Mouse (Mus musculus) layer of hippocampus, postnatal 10 days (tissue): ENCODE data around the gene Slc22a23. TPM values are rescaled to one million over a fixed set of nuclear protein-coding genes. Genes with fewer than 3 reads are reported as not detected.

Experiments
- DNase-seq, 2 experiments: peaks; one replicate each; pipeline ENCODE4 v3.0.0; 2021; ENCODE audit warnings: low spot score in 2 of 2
- total RNA-seq, 2 experiments: library from RNA; stranded (reverse); gene quantifications; 2 replicates each; pipeline ENCODE4 v1.2.3; 2021

Gene Slc22a23
- total RNA-seq, 2 experiments from 2014 or later, result 51.4 to 51.8 TPM

DNA sequence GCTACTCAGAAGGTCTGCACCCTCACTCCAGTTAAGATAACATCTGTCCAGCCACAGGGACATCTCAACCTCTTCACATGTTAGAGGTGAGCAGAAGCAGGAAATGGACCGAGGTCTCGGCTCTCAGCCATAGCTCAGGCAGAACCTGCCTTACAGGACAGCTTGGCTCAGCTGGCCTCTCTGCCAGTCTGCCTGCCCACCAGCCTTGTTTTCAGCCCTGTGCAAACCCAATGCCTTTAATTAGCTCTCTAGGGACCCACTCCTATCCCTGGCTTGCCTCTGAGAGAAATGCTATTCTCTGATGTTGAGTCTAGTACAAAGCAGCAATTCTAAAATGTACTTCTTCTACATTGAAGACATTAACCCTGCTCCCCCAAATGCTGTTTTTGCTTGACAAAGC is 73.3 kb downstream of the Slc22a23 start:
- peak in 1 of 2 experiments; percentile 39 for DNase-seq

DNA sequence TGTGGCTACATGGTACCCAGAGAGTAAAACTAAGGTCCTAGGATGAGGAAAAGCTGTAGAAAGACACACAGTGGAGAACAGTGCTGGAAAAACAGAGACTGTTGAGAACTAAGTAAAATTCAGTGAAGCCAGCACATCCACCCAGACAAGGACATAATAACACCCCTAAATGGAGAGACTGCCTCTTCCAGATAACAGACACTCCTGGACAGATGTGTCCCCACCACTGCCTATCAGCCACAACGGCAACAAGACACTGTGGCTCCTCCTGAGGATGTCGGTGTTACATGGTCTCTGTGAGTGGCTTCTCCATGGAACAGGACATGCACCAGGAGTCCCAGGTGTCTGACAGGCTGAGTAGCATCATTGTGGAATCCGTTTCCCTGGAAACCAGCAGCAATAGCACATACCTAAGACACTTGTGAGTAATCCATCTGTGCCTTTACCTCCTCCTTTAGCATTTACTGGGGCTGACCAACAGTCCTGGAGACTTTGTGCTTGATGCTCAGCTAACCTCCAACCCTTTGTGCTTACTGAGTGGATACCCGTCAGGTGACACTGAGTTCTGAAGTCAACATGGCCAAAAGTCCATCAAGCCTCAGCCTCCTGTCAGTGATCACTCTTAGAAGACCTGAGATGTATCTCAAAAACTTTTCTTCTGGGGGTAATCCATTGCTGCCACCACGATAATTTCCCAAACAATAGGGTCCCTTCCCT is 73.9 kb downstream of the Slc22a23 start:
- no peak for DNase-seq

DNA sequence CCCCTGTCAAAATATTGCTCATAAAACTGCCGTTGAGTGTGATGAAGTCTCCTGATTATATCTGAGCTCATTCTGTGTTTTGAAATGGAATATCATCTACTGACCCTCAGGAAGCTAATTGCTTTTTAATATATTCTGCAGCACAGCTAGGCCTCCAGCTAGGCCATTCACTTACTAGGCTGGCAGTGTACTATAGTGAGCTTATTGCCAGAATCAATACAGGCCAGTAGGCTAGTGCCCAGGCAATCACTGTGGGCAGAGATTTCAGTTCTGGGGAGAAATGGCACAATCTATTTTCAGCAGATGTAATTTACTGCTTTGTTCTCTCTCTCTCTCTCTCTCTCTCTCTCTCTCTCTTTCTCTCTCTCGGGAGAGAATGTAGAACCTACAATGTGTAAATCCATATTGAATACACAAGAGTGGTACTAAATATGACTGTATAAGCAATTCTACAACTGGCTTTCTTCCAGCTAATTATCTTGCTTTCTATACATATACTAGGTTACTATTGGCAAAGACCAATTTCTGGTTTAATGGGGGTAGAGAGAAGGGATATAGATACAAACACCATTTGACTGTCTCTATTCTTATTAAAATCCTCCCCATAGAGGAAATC is 75.5 kb downstream of the Slc22a23 start:
- no peak for DNase-seq

DNA sequence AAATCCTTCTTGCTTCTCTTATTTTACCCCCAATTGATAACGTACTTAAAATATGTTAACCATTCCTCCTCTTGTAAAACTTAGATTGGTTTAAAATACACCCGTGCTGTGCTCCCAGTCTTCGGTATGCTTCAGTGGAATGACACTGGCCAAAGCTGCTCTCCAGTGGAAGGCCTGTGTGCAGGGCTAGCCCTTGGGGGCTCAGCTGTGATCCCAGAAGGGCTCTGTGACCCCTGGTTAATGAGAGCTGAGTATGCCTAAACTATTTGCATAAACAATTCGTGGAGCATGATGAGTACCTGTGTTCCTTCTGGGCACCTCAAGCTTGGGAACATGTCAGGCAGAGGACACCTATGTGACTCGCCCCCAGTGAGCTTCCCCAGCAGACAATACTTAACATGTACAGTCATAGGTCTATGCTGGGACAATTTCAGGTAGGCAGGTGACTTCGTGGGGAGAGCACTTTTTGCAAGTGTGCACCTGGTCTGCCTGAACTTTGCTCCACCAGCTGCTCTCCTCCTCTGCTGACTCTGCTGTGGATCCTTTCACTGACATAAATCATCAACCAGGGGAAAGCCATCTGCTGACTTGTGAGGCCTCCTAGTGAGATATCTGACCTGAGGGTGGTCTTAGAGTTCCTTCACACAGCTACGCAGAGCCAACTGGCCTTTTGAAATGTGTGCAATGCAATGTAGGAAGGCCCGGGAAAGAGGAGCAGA is 77.9 kb downstream of the Slc22a23 start:
- no peak for DNase-seq

DNA sequence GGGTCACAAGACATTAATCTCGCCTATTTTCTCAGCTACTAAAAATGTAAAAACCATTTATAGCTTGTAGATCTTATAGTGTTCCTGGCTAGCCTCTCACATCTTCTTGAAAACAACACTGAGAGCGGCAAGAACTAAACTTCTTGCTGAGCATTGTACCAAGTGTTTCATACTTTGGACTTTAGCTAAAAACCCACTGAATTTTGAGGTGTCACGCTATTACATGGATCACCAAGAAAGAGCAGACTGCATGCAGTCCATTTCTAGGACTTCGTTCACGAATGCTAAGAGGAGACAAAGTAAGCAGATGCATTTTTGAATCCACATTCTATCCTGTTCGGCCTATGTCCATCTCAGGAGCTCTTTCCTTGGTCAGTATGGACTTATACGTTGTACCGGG is 78.9 kb downstream of the Slc22a23 start:
- DNase-seq, result no peak

DNA sequence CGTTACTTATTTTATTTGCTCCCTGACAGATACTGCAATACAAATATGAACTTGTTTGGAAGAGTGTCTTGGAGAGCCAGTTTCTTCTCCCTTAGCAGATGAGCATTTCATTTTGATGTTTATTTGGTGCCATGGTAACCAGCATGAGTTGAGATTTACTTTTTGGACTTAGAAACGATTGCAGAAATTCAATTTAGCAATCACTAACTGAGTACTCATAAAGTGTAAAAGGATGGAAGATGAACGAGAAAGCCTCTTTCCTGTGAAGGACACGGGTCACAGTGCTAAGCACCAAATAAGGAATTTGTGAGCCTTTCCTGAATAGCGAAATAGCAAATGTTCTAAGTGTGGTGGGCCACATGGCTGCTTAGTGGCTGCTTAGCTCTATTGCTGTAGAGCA is 79.4 kb downstream of the Slc22a23 start:
- no peak for DNase-seq

DNA sequence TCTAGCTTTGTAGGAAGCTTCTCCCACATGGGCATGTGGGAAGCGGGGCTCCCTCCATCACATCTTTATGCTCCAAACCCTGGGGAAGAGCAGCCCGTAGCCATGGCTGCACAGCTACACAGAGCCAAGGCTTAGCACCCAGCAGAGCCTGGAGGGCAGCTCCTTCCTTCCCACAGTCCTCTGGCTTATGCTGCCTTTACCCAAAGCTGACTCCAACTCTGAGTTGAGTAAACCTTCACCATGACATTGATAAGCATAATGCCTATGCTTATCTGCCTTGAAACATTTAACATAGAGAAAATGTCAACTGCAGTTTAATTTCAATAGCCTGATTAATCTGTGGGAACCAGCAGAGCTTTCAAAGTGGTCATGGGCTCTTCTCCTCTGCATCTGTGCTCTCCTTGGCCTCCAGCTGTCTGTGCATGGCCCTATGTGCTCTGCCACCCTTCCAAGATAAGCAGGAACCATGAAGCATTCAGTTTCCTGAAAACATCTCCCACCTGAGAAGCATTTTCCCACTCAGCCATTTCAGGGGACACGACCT is 79.9 kb downstream of the Slc22a23 start:
- DNase-seq, result no peak

DNA sequence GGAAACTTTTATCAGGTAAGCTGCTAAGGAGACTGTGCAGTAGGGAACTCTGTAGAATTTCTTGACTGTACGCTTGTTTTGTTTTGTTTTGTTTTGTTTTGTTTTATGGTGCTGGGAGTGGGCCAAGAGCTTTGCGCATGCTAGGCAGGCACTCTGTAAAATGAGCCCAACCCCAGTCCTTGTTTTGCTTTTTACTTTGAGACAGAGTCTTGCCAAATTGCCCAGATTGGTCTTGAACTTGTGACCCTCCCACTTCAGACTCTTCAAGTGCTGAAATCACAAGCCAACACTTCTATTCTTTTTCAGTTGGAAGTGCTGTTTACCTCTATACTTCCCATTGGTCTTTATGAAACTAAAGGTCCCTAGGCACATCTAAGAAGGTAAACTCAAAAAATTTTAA is 80.5 kb downstream of the Slc22a23 start:
- no peak for DNase-seq

DNA sequence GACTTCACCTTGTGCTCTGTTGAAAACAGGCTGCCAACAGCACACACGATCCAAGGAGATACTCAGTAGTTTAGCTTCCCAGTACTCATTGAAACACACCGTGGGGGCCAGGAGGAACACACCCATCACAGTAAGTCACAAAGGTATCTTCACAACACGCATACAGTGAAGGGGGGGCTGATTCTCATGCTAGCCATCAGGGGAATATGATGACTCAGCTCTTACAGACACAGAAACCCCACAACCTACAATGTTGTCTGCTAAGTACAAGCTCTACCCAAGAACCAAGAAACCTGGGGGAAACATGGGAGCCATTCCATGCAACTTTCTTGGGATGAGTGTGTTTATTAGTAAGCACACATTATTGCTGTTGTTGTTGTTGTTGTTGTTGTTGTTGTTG is 86.2 kb downstream of the Slc22a23 start:
- DNase-seq, result no peak

DNA sequence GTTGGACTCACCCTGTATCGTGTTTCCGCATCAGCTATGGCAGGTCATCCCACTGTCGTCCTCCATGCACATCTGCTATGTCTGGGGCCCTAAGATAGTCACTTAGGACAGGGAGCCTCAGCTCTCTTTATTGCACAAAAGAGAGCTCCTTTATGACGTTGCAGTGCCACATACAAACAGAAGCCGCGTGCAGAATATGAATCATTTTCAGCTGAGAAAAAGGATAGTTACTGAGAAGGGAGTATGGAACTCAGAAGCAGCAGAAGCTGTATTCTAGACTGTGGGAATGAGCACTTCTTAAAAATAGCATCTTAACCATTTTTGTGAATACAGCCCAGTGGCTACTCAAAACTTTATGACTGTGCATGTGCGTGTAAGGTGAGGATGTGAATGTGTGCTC is 87.8 kb downstream of the Slc22a23 start:
- DNase-seq, result no peak

DNA sequence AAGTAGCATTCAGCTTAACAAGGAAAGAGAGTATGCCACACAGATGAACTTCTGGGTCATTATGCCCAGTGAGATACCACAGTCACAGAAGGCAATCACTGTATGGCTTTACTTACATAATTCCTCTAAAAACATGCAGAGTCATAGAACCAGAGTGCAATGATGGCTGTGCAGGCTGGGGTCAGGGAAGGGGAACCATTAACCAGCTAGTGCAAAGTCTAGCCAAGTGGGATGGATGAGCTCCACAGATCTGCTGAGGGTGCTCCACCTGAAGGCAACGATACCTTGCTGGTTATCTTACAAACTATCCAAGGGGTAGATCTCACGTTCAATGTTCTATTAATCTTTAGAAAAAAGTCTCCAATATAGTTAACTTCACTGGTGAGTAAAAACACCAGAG is 88.3 kb downstream of the Slc22a23 start:
- DNase-seq, result no peak

DNA sequence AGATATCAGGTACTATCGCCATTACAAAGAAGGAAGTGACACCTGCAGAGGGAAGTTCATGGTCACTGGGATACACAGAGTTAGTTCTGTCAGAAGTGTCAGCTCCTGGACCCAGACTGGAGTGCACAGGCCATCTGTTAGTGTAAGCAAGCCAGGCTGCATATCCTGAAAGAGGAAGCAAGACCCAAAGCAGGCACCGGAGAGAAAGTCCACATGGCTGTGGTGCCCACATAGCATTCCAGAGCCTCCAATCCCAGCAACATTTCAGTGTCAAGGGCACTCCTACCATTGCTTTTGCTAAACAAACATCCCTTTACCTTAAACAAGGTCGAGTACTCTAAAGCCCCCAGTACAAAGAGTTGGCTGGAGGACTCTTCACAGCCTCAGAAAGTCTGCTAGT is 89.7 kb downstream of the Slc22a23 start:
- DNase-seq, result no peak

DNA sequence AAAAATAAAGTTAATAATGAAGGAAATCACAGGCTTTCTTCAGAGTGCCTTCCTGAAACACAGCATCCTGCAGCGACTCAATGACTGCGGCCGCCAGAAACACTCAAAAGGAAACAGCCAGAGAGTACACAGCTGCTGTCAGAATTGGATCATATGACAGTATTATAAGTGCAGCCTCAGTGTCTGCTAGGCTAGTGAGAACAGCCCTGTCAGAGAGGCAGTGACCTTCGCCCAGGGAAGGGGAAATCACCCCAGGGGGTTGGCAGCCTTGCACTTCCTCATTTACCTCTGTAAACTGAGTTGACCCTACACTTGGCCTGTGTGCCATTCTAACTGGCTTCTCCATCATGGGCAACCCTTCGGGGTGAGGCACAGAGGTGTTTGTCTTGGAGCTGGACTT is 90.3 kb downstream of the Slc22a23 start:
- DNase-seq, result no peak

DNA sequence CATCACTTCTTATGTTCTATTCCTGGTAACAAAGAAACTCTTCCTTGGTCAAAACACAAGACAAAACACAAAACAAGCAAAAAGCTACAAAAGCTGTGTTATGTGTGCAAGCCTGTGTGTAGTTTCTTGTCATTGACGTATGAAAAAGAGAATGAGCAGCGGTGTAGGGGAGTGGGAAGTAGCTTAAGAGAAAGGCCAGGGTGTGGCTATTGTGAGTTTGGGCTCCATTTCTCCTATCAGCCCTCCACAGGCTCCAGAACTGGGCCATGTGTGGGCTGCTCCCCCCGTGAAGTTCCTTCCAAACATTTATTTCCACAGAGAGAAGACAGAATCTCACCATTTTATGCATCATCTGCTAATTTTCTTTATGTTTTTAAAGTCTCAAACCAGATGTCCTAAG is 91.2 kb downstream of the Slc22a23 start:
- DNase-seq, result no peak

DNA sequence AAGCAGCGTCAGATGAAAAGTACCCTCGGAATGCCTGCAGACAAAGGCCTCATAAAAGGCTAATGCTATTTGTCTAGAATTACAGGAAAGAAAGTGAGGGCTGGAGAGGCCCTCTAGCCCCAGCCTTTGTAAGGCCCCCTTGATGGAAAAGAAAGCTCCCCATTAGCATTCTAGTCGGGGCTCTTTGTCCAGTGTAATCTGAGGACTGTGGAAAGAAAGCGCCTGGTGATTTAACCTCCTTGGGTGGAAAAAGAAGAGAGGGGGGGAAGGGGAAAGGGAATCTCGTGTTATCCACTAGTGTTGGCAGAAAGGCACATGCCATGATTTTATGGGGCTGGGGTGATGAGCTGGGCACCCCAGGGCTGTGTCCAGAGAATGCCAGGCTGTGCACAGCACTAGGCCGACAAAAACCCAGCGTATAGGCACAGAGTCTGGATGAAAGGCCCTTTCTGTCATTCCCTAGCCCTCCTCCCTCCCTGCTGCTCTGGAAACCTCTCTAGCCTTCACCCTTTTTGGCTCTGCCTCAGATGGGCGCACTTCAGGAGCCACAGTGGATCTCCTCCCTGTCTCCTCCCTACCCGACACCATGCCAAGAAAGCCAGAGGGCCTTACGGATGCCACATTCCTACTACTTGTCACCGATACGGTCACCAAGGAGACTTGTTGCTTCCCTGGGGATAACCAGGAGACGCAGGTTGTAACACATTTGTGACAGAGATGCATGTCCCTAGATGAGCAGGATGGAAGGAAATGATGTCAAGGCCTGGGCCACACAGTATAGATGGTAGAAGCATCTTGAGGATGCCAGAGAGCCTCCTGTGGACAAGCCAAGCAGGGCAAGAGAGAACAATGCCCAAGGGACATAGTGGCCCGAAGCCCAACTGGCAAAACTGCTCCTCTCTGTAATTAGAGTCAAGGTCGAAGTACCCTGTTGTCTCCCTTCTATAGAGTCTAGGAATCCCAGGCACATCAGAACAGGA is 95.8 kb downstream of the Slc22a23 start:
- DNase-seq, result peak; percentile 35 to 60

DNA sequence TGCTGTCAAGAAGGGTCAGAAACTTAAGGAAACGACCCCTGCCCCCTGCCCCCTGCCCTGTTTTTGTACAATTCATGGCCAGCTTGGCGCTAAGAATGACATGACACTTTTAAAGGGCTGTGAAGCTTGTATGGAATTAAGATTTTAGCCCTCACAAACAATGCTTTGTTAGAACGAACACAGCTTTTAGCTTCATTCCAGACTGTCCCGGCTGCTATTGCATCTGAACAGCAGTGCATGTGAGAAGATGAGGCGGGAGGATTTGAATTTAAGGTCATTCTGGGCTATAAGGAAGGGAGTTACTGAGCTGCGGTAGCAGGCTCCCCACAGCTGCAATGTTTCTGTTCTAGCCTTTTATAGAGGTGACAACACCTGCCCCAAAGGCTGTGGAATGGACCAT is 96.9 kb downstream of the Slc22a23 start:
- no peak for DNase-seq

DNA sequence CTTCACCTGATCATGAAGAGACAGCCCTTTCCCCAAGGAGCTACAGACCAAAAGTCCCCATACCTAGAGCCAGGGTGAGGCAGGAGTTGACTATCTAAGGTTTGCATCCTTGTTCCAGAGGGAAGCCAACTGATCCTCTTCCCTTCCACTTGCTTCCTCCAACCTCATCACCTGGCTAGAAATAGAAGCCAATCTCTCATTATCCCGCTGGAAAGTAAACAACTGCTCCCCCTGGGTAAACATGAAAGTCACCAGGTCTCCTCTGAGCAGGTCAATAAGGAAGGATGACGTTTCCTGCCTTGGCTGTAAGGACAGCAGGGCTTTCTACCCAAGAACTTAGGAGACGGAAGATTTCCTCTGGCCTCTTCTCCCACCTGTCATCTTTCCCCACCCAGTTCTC is 98.2 kb downstream of the Slc22a23 start:
- DNase-seq, result no peak

DNA sequence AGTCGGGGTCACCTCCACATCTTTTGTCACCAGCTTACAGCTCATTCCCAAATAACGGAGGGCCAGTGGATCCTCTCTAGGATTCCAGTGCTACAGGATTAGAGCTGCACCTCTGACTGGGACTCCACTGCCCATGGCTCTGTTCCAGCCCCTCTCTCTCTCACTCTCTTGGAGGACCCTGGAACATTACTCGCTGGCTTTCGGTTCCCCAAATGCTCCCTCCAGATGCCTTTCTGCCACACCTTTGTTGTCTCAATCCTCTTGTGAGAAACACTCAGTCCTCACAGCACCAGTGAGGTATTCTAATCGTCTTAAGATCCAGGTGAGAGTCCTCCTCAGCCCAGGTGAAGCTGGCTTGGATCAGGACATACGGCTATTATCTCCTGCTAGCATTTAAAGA is 99.8 kb downstream of the Slc22a23 start:
- no peak for DNase-seq

DNA sequence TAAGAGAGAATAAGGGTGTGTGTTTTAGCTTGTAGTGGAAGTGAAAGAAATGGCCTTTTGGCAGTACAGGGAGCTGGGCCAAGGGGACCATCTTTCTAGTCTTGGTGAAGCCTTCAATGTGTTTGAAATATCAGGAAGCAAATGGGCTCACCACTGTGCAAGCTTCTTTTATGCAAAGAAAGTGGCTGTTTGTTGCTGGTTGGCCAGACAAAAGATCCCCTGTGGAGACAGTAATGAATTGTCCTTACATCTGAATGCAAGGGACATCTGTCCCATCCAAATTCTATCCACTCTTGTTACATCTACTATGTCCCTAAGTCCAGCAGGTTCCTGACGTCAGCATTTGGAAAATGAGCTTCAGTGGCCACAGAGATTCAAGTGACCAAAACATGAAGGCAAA is 100.8 kb downstream of the Slc22a23 start:
- no peak for DNase-seq

DNA sequence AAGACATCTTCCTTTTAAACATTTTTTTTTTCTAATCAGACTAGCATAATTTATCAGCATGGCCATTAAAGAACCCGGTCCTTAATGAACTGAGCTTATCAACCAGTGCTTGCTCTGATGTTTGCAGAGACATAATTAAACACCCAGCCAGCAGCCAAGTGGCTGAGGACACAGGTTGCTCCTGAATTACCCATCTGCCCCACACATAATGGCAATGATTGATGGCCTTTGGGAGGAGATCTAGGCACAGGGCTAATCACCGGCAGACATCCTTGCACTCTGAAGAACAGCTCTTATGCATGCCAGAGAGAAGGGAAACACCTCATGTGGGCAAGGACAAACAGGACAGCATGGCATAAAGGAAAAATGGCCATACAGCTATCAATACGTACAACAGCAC is 102.8 kb downstream of the Slc22a23 start:
- DNase-seq, result no peak

DNA sequence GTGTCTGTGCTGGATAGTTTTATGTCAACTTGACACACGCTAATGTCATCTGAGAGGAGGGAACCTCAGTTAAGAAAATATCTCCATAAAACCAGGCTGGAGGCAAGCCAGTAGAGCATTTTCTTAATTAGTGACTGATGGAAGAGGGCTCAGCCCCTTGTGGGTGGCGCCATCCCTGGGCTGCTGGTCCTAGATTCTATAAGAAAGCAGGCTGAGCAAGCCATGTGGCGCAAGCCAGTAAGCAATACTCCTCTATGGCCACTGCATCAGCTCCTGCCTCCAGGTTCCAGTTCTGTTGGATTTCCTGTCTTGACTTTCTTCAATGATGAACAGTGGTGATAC is 104.9 kb downstream of the Slc22a23 start:
- DNase-seq, result no peak
